Mouse (Mus musculus): ENCODE measurements around the gene Foxn3.
A peak's percentile ranks its signal among the peaks of the same experiment; 100 is the strongest.

Foxn3 gene

DNA sequence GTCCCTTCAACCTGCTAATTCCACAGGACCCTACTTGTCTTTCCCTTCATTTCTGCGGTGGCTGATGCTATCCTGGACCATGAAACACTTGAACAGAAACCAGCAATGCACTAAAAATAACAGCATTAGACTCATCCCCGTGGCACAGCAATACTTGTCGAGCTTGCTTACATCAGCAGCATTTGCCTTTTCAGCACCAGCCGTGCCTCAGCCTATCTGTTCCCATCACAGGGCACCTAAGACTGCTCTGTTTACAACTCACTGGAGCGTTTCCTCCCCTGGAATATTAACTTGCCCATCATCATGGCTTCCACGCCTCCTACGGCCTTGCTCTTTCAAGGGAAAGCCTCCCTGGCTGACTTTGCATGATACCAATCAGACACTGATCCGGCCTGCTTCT, 185.1 kb downstream of the Foxn3 start:
- DNase-seq, result peak; percentile 86

DNA sequence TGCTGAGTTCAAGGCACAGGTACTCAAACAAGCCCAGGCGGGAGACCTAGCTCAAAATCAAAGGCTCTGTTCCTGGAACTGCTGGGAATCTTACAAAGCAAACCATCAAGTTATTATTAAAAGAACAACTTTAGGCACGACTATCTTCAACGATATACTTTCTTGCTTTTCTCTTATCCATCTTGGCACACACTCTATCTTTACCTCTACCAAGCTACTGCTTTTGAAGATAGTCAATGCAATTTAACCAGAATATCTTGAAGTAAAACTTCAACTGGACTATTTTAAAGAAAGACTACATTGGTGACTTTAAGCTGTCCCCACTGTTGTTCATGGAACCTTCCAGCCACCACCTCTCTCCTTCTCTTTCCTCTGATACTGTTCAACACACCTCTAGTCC, 185.7 kb downstream of the Foxn3 start:
- DNase-seq, result no peak

DNA sequence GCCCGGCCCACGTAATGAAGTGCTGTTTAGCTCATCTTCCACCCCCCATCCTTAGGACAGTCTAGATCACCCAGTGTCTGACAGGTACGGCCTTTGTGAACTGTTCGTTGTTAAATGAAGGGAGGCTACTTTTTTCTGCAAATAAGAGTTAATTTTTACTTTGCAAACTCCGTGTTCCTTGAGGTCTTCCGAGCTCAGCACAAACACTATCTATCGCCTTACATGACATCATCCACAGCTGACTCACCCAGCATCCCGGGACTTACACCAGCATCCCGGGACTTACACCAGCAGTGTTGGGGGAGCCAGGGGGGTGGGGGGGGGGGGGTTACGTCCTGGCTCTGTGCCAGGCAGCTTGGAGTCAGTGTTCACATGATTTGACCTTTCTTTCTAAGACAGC, 186.3 kb downstream of the Foxn3 start:
- no peak for DNase-seq

DNA sequence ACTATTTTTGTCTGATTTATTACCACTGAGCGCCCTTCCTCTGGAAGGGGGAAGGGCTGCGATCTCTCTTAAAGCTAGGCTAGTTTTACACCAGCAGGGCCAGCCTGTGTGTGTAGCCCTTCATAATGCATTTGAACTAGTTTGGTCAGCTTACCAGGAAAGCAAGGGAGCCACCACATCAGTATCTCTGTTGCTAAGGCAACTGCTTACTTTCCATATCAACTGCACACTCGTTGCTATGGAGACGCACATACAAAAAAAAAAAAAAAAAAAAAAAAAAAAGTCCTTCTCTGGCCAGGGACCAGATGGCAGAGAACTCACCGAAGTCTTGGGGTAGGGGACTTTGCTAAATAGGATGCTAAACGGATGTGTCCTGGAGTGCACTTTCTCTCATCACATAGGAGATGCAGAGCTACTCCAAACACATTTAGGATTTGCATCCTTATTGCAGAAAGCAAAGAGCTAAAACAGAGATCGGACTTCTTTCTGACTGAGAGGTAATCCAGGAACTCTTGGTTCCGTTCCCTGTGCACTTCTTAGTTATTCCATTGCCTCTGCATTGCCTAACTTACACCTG, 187.4 kb downstream of the Foxn3 start:
- DNase-seq, result no peak

DNA sequence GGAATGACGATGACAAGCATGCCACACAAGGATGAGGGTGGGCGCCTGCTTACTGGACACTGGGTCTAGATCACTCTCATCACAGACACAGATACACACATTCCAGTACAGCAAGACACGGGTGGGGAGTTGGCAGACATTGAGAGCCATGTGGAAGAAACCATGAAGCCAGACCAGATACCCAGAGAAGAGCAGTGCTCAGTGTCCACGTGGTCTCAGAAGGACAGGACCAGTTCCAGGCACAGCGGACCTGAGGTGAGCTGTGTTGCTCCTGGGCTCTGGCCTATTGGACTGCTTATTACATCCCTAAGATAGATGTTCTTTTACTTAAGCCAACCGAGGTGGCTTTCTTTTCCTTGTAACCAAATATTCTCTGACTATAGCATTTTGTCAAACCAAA, 188.0 kb downstream of the Foxn3 start:
- no peak for DNase-seq

DNA sequence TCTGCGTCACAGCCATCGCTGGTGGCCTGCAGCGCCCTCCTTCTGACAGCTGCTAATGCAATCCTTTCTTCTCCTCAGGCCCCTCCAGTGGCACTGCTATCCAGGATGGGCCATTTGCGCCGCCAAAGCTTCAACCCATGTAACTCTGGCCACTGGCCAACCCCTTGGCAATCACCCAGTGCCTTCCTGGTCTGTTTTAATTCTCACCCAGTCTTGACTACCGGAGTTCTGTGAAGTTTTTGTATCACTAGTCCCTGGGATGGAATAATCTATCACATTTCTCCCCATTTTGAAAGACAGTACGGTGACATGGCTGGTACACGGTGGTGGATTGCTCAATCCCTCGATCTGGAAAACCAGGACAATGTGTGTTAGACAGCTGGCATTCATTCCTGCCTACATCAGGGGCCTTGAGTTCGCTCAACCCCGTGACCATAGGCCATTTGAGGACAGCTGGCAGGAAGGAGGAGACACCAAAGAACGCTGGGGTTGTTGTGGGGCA, 189.2 kb downstream of the Foxn3 start:
- peak; percentile 91 for DNase-seq

DNA sequence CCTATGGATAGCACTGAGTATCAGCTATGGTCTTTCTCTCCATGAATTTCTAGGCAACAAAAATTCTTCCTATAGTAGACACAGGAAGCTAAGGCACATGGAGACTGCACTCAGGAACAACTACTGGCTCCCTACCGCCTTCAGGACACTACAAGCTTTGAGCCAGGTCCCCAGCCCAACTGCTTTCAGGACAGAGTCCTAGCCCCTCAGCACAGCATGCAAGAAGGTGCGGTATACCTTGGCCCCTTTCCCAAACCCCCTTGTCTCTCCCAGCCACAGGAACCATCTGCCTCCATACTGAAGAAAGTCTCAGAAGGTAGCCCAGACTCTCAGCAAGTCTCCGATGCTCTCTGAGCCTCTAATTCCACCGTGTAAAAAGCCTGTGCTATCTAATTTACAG, 189.8 kb downstream of the Foxn3 start:
- DNase-seq, result no peak

DNA sequence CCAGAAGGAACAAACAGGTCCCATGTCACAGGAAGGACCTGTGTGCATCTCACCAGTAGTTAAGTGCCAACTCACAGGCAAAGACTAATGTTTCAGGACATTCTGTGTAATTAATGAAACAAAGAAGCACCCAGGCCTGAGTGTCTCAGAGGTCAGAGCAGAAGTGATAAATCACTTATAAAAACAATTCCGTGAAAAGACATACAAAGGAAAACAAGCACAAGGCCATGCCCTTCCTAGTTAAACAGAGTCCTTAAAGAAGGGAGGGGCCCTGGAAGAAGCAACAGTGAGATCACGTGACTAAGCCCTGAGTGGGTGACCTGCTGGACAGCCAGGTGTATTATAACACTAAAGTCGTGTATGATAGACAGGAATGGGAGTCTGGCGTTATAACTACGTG, 191.9 kb downstream of the Foxn3 start:
- peak; percentile 42 for DNase-seq

DNA sequence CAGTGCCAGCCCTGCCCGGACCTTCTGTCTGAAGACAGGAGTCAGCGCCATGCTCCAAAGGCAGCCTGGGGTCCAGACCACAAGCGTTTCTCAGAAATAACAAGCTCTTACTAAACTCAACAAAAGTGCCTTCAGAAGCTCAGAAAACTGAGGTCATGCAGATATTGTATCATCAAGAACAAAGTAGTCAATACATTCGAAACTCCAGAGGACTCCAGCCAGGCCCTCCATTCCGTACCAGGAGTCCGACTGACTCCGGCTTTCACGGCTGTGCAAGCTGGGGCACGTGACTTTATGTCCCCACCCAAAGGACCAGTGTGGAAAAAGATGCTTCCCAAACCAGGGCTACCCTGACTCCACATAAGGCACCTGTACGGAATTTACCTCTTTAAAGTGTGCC, 195.1 kb downstream of the Foxn3 start:
- no peak for DNase-seq

DNA sequence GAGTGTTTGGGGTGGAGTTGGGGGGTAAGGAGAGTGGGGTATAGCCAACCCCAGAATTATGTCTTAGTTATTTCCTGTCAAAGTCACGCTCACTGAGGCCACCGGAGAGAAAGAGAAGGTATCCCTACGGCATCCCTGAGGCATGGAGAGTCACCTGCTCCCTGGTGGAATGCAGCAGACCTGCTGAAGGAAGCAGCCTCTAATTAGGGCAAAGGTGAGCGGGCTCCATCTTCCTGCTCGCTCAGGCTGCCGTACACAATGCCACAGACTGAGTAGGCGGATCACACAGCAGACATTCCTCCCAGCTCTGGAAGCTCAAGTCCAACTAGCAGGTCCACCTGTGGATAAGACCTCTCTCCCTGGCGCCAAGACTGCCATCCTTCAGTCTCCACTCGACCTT, 197.4 kb downstream of the Foxn3 start:
- peak; percentile 82 for DNase-seq

DNA sequence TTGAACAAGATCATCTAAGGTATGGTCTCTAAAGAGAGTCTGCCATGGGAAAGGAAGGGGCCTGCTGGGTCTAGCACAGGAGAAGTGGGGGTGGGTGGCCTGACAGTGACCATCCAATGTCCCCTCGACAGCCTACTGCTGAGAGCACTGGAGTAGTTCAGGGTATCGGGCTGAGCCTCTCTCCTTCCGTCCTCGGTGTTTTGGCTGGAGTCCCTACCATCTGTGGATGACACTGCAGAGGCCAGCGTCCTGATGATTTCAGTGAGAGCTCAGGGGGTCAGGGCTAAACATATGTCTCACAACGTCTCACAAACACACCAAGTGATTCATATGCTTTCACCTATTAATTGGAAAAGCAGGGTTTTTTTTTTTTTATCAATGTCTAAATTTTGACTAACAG, 199.2 kb downstream of the Foxn3 start:
- no peak for DNase-seq

DNA sequence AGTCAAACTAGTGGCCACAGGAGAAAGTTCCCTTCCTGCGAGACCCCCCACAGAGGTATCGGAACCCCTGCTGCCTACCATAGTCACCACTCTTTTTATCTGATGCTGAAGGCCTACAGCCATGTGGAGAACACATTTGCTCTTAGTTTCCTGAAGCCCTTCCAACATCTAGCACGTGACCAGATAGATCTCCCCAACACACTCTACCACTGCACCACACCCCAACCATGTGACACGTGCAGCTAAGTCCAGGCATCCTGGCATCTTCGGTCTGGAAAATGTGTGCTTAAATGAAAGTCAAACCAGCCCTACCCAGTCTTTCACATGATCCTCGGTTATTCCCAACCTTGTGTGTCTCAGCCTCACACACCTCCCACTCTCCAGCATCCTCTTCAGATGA, 200.4 kb downstream of the Foxn3 start:
- DNase-seq, result no peak

DNA sequence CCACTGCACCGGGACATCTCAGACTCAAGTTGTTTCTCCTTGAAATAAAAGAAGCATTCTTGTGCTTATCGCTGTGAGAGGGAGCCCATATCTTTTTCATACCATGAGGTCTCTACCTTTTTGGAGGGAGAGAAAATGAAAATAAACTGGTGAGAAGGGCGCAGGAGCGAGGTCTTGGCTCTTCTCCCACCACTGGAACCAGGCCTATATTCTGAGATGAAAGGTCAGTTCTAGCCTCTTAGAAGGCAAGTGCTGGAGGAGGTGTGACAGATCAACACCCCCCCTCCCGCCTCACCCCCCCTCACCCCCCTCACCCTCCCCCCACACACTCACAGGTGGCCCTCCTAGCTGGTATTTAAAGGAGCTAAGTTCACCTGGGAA, 201.6 kb downstream of the Foxn3 start:
- DNase-seq, result peak; percentile 50

DNA sequence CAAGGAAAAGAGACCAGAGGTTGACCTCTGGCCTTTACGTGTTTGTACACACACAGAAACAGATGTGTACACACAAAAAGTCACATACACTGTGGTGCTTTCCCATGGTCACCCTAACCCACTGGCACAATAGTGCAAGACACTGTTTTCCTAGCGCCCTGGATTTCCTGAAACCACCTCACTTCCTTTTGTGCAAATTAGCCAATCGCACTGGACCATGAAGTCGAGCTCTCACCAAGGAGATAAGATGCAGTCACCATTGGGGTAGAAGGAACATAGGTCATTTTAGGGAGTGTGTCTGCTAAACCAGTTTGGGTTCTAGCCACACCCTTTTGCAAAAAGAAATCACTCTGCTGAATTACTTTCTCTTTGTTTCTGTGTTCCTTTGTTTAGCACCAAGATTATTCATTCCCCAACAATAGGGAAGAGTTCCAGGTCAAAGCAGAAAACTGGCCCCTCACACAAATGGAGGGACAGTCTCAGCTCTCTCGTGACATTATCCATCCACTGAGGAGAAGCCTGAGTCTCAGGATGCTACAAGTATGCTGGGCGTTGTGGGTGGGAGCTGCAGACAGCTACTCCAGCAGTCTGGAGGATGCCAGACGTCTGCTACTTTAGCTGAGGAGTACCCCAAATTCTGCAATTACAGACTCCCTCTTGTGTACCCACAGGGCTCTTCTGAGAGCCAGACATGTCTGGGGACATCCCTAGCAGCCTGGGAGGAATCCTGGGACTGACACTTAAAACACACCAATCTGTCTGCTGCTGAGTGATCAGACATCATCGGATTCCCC, 202.2 kb downstream of the Foxn3 start:
- no peak for DNase-seq

DNA sequence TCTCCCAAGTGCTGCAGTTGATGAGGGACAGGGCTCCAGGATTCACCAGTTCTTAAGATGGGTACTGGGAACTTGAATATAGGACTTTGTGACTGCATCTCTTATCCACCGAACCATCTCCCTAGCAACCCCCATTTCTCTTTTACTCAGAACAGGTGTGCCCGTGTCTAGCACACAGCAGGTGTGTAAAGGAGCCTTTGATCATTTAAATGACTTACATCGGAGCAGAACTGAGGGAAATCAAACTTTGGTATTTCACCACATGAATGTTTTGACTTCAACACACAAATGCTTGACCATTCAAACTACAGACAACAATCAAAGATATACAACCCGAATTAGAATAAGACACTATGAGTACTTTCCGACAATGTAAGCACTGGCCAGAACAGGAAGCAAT, 204.7 kb downstream of the Foxn3 start:
- no peak for DNase-seq

DNA sequence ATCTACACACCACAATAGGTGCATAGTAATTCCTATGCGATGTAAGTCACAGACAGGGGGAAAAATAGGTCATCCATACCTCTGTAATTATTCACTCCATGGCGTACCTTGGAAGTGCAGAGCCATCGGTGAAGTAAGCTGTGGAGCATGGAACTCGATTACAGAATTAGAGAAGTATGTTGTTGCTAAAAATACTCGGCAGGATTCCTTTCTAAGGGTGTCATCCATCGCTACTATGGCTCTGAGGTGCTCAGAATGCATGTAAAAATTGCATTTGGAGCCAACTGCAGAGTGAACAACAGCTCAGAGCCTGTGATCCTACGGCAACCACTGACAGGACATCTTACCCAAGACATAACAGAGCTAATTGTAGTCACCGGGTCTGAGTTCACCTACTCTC, 206.7 kb downstream of the Foxn3 start:
- no peak for DNase-seq

DNA sequence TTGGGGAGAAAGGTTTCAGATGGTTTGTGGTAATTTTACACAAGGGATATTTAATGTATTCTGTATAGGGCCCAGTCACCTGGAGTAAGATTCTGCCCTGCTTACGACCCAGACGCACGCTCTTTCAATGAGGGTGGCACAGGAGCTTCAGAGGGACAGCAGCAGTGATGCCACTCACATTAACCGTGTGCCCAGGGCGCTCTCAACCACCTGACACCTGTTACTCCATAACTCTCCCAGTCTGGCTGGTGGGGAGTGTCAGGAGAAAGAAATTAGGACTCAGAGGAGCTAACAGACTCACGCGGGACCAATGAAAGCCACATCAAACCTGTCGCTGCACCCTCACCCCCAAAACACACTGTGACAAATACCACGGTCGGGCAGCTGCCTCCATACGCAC, 209.7 kb downstream of the Foxn3 start:
- DNase-seq, result no peak

DNA sequence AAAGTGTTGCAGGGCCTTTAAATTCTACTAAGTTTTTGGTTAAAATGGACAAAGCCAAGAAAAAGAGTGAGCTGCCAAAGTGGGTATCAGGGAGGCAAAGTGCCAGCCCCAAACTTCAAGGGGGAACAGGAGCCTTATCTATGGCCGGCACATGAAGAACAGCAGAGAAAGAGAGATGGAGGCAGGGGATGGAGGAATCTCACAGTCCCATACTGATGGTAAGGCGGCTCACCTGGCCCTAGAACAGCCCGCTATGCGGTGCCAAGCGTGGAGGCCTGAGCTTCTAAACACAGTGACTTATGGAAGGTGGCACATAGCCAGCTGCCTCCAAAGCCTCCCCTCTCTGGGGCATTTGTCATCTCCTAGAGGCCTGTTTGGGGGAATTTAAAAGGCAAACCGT, 210.8 kb downstream of the Foxn3 start:
- DNase-seq, result no peak

DNA sequence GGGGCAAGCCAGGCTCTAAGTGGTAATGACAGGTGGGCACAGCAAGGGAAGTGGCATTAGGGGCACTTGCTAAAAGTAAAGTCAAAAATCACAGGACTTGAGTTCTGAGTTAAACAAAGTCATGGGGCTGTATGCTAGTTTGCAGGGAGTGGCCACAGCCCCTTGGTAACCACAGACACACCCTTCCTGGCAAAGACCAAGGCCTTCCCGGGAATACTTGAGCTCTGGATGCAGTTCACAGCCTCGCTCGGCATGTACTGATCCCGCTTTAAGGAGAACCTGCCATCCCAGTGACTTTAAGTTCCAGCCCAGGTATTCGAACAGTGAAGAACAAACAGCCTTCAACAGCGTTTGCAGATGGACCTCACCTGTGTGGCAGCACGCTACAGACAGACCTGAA, 211.2 kb downstream of the Foxn3 start:
- DNase-seq, result no peak

DNA sequence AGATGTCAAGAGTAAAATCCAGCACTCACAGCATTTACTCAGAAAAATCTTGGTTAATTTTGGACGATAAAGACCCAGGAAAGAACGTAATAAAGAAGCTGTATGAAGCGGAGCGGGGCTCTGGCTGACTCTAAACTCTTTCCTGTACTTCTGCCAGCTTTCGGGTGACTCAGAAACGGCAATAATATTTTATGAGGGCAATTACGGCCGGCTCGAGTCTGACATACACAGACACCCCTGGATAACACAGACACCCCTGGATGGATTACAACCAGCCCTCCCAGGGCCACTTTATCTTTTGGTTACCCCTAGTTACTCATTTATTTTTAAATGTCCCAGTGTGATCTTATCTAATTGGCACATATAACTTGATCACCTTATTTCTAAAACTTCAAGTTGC, 211.7 kb downstream of the Foxn3 start:
- no peak for DNase-seq

DNA sequence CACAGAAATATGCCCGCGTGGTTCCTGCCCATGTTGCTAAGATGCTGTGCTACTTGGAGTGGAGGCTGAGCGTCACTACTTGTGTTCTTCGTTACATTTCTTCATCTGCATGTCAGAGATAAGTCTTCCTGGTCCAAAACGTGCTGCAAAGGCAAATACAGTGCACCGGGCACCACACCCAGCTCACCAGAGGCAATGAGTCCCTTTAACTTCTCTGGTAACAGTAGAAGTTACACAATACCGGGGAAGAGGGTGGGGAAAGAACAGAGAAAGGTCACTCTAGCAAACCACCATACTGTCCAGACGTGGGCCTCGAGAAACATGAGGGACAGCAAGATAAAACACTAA, 213.8 kb downstream of the Foxn3 start:
- DNase-seq, result no peak

DNA sequence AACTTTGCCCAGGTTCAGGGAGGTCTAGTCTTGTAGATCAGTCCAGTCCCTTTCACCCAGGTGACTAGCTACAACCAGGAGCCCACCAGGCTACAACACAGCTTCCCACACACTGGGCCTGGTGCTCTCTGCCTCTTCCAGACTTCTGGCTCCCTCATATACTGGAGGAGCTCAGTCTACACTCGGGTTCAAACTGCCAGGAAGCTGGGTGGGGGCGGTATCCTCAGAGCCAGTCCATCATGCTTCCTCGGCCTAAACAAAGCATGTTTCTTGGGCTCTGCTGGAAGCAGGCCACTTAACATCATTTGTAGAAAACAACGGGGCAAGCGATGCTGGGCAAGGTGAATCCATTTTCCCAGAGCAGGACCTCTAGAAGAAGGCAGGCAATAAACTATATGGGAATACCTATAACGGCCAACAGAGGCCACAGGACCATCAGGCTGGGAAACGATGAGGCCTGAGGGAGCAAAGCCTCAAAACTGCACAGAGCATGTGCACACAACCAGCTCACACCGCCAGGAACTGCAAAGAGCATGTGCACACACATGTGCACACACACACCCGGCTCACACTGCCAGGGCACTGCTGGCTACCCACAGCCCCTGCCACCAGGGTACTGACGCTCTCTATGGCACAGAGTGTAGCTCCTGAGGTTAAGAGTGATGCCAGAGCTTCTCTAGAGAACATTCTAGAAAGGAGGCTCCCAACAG, 214.3 kb downstream of the Foxn3 start:
- DNase-seq, result no peak

DNA sequence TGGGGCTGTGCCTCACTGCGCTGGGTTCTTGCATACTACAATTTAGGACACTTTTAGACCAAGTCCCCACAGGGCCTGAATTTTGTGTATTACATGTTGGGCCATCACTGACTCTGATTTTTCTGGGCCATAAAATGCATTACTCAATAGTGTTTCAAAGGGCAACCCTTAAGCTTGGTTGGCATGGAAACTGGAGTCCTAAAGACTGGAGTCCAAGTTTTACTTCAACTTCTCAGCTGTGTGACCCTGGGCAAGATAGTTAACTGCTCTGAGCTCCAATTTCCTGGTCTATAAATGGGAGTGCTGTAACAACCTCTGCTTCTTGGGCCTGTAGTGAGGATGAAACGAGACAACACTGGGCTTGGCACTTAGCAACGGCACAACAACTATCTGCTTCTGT, 215.9 kb downstream of the Foxn3 start:
- DNase-seq, result peak; percentile 68

DNA sequence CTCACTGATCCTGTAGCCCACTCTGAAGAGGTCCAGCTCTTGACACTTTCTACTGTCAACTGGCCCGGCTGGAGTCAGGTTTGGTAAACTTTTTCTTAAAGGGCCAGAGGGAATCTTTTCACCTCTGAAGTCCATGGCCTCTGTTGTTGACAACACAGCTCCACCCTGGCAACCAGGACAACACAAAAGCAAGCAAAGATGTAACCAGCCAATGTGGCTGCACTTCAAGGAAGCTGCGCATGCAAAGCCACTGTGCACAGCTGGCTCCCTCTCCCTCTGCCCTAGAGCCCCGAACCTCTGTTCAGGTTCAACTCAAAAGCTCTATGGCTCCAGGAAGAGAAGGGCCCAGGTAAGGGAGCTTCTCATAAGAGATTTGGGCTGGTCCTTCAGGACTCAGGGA, 216.4 kb downstream of the Foxn3 start:
- no peak for DNase-seq
